Mouse (Mus musculus) midbrain, postnatal 0 days (tissue): ENCODE data around the gene Msrb3. TPM values are rescaled to one million over a fixed set of nuclear protein-coding genes. Genes with fewer than 3 reads are reported as not detected.
A peak's percentile ranks its signal among the peaks of the same experiment; 100 is the strongest.

Experiments used
- ATAC-seq: fragments of 200-750 bp; cut with Nextera tagmentation; 2 replicates; pipeline ENCODE4 v1.8.0; 2017; ENCODE audit warnings: moderate number of reproducible peaks, mild to moderate bottlenecking, moderate TSS enrichment, moderate library complexity; ENCODE audit not compliant: low FRiP score
- DNase-seq: peaks from one replicate; pipeline ENCODE4 v3.0.0-alpha.2; 2015; ENCODE audit warnings: low spot score
- H3K27ac ChIP-seq: fragments of 300-500 bp; sonication (generic); 2 replicates; pipeline ENCODE4 v1.5.1; 2014; ENCODE audit warnings: low read depth, mild to moderate bottlenecking, low read length, mixed read lengths
- H3K27me3 ChIP-seq: fragments of 300-500 bp; sonication (generic); 2 replicates; pipeline ENCODE4 v1.6.1; 2014; ENCODE audit warnings: low read length, control low read depth, mixed read lengths; ENCODE audit not compliant: insufficient read depth
- H3K36me3 ChIP-seq: fragments of 300-500 bp; sonication (generic); 2 replicates; pipeline ENCODE4 v1.6.1; 2014; ENCODE audit warnings: low read length, control low read depth, mixed read lengths; ENCODE audit not compliant: insufficient read depth
- H3K4me1 ChIP-seq: fragments of 300-500 bp; sonication (generic); 2 replicates; pipeline ENCODE4 v1.6.1; 2014; ENCODE audit warnings: mild to moderate bottlenecking, control low read depth, antibody characterized with exemption, low read length, mixed read lengths; ENCODE audit not compliant: insufficient read depth
- H3K4me2 ChIP-seq: fragments of 300-500 bp; sonication (generic); 2 replicates; pipeline ENCODE4 v1.6.1; 2014; ENCODE audit warnings: low read depth, mild to moderate bottlenecking, low read length, mixed read lengths; ENCODE audit not compliant: poor library complexity, severe bottlenecking
- H3K4me3 ChIP-seq: fragments of 300-500 bp; sonication (generic); 2 replicates; pipeline ENCODE4 v1.5.1; 2014; ENCODE audit warnings: low read depth, mild to moderate bottlenecking, low read length, moderate library complexity
- H3K9ac ChIP-seq: fragments of 300-500 bp; sonication (generic); replicated peaks from 2 replicates; pipeline ENCODE4 v1.6.1; 2014; ENCODE audit warnings: mild to moderate bottlenecking, low read length, moderate library complexity, mixed read lengths; ENCODE audit not compliant: poor library complexity, severe bottlenecking
- H3K9me3 ChIP-seq: fragments of 300-500 bp; sonication (generic); 2 replicates; pipeline ENCODE4 v1.6.1; 2016; ENCODE audit warnings: low read length, control low read depth
- CTCF ChIP-seq: IDR thresholded peaks from 2 replicates; pipeline ENCODE4 v1.5.1; 2016; ENCODE audit warnings: antibody characterized with exemption, mild to moderate bottlenecking
- WGBS: fragments of 180-500 bp; shearing (Covaris S2); extraction: QIAGEN DNeasy Blood & Tissue Kit; methylation state at CpG from one replicate; pipeline ENCODE4 v1.1.7; 2014; 5-methylcytosine and 5-hydroxymethylcytosine counted together
- polyA plus RNA-seq: library from polyadenylated mRNA; unstranded; fragments of >200 nt; fragmentation: Nextera tagmentation; extraction: Ambion mirVana; gene quantifications from 2 replicates; pipeline ENCODE4 v1.2.1, GENCODE M21; 2015
- total RNA-seq: library from RNA; depleted of rRNA; stranded (reverse); fragments of >200 nt; gene quantifications from 2 replicates; pipeline ENCODE4 v1.2.3, GENCODE M21; 2014

Msrb3 gene
- total and polyA plus RNA-seq, 2 experiments from 2014 or later, result 0.72 to 5.6 TPM

DNA sequence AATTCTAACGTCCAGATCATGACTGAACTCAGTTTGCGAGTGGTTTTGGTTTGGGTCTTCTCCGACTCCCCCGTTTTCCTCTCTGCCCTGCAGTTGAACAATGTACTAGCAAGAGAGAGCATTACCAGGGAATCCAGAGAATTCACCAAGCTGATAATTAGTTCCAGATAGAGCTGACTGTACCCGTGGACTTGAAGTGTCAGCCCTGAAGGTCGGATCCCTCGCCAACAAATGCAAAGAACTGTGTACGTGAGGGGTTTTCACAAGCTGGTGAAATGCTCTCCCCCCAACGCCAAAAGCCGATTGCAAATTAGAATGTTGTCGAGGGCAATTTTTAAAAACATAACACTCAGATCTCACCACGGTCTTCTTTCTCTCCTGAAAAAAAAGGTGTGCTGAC is 24.6 kb downstream of the Msrb3 start:
- H3K36me3 ChIP-seq, result no peaks in the 10 kb centered on the region
- no peak for TF ChIP-seq CTCF
- H3K4me1 ChIP-seq, result no peaks in the 10 kb centered on the region
- H3K9me3 ChIP-seq, result no peaks in the 10 kb centered on the region
- H3K9ac ChIP-seq, result no peak overlapping the region
- 80% methylated on average over 12 of the region's 12 CpGs for WGBS
- no peak overlapping the region for H3K4me3 ChIP-seq
- DNase-seq, result no peak
- no peak for ATAC-seq
- no peaks in the 10 kb centered on the region for H3K27me3 ChIP-seq
- no peak overlapping the region for H3K27ac ChIP-seq
- no peak overlapping the region for H3K4me2 ChIP-seq

DNA sequence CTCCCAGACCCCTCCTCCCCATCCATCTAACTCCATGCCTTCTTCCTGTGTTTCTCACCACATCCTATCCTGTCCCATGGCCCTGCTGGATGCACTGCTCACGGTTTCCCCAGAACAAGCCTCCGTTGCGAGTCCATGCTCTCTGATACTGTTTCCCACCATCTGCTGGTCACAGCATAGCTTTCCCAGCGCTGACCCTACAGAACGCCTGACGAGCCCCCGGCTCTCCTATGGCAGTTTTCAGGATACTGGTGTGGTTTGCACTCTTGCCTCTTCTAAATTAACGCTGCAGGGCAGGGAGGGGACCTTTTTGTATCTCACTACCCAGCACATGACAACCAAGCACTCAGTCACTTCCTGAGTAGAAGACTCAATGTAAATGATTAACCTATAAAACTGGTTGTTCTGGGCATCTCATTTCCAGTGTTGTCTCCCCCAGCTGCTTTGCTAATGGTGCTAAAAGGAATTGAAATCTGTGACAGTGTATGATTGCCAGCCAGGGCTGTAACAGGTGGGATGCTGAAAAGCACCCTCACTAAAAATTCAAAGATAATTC is 25.2 kb downstream of the Msrb3 start:
- no peak overlapping the region for H3K9ac ChIP-seq
- no peak overlapping the region for H3K4me2 ChIP-seq
- H3K27me3 ChIP-seq, result no peaks in the 10 kb centered on the region
- H3K4me3 ChIP-seq, result no peak overlapping the region
- H3K4me1 ChIP-seq, result no peaks in the 10 kb centered on the region
- TF ChIP-seq CTCF, result no peak
- ATAC-seq, result no peak
- no peak overlapping the region for H3K27ac ChIP-seq
- H3K36me3 ChIP-seq, result no peaks in the 10 kb centered on the region
- WGBS, result 87% methylated on average over 8 of the region's 8 CpGs
- DNase-seq, result no peak
- no peaks in the 10 kb centered on the region for H3K9me3 ChIP-seq

DNA sequence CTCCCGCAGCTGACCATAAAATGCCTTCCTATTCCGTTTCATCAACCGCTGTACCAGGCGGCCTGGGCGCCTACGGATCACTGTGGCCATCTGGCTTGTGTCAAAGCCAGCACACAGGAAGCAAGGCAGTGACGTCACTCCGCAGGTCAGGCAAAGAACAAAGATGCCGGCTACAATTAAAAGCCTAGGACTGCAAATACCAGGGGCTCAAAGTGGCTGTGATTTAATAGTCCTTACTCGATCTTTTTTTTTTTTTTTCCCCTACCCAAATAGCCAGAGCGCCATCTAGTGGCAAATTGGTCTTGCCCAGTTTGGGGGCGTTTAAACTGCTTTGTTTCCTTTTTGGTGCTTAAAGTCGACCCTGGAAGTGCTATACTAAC is 26.4 kb downstream of the Msrb3 start:
- no peaks in the 10 kb centered on the region for H3K36me3 ChIP-seq
- H3K9ac ChIP-seq, result no peak overlapping the region
- H3K9me3 ChIP-seq, result no peaks in the 10 kb centered on the region
- H3K4me1 ChIP-seq, result no peaks in the 10 kb centered on the region
- ATAC-seq, result no peak
- peak; percentile 69 for DNase-seq
- 22% methylated on average over 13 of the region's 13 CpGs for WGBS
- peak overlapping the region; percentile 25; the same call in 1 of the 2 replicates for H3K4me3 ChIP-seq
- peak overlapping the region; percentile 44 for H3K4me2 ChIP-seq
- no peak overlapping the region for H3K27ac ChIP-seq
- TF ChIP-seq CTCF, result peak; percentile 71
- H3K27me3 ChIP-seq, result no peaks in the 10 kb centered on the region

DNA sequence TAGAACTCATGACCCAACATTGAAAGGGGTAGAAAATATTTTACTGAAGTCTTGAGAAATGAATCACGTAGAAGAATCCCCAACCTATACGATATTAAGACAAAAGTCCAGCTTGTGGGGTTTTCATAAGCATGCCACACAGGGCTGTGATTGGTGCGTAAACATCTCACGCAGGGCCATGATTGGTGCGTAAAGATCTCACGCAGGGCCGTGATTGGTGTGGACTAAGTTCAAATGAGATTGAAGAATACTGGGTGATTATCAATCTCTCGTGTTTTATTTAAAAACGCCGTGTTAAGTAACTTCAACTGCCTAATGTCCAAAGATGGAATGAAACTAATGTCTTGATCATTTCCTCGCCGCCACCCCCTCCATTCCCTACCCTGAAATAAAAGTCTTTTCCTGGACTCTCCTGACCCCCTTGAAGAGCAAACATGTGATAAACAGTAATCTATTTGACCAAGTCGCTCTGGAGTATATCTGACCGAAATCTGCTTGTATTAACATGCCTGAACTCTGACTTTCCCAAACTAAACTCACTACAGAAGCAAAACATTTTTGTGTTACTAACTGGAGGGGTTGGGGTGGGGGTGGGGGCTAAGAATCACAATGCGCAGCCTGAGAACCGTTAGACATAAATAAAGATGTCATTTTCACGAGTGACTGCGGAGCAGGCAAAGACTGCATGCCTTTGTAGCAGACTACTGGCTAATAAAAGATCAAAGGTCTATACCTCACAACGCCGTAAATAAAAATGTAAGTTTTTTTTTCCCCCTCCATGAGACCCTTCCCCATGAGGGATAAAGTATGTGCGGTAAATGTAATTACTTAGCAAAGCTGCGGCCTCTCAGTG is 27.0 kb downstream of the Msrb3 start:
- 72% methylated on average over 22 of the region's 22 CpGs for WGBS

DNA sequence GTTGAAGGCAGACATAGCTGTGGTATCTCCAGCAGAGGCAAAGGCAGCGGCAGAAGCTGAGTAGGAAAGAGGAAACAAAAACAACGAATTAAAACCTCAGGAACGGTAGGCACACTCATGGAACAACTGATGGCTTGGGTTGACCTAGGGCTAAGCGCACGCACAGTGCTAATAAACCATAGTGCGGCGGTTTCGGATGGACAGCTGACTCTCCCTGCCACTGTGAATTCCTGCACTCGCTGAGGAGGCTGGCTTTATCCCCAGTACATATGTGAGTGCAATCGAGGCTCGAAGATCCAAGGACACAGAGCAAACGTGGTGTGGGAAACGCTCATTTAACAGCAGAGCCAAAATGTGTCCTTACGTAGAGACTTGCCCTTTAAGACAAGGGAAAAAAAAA is 27.8 kb downstream of the Msrb3 start:
- ATAC-seq (no peak), DNase-seq (no peak)
- no peak for TF ChIP-seq CTCF
- H3K4me3 ChIP-seq, result no peak overlapping the region
- H3K9me3 ChIP-seq, result no peaks in the 10 kb centered on the region
- H3K27me3 ChIP-seq, result no peaks in the 10 kb centered on the region
- H3K4me2 ChIP-seq, result no peak overlapping the region
- H3K27ac ChIP-seq, result no peak overlapping the region
- no peaks in the 10 kb centered on the region for H3K36me3 ChIP-seq
- H3K9ac ChIP-seq, result no peak overlapping the region
- WGBS, result 92% methylated on average over 14 of the region's 14 CpGs
- no peaks in the 10 kb centered on the region for H3K4me1 ChIP-seq

More for the DNA sequence above, 27.0 kb downstream of the Msrb3 start:
- no peak for TF ChIP-seq CTCF
- ATAC-seq (no peak), DNase-seq (no peak)
- Histone ChIP-seq H3K4me1 (no peaks in the 10 kb centered on the region), H3K4me2 (peak overlapping the region; percentile 44), H3K36me3 (no peaks in the 10 kb centered on the region), H3K9me3 (no peaks in the 10 kb centered on the region), H3K4me3 (peak overlapping the region; percentile 25; the same call in 1 of the 2 replicates), H3K27me3 (no peaks in the 10 kb centered on the region), H3K9ac (no peak overlapping the region), H3K27ac (no peak overlapping the region)

DNA sequence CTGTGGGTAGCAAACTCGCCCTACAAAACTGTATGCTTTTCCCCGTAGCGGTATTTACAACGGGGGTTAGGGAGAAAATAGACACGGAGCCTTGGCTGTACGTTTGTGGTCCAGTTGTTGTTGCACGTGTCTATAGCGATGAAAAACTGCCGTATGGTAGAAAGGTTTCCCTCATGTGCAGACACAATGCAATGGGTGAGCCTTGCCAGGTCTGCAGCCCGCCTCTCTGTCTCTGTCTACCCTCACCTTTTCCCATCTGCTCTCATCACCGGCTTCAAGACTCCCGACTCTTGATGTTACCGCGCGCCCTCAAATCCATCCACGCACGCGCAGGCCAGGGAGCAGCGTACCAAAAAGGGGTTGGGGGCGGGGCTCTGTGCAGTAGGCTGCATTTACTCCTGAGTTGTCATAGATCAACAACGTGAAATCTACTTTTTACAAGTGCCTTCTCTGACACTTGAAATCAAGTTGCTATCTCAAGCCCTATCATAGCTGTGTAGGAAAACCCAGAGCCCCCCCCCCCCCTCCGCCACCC is 29.6 kb downstream of the Msrb3 start:
- WGBS, result 90% methylated on average over 22 of the region's 22 CpGs
- no peaks in the 10 kb centered on the region for H3K36me3 ChIP-seq
- DNase-seq (no peak), ATAC-seq (no peak)
- H3K9ac ChIP-seq, result no peak overlapping the region
- H3K4me3 ChIP-seq, result no peak overlapping the region
- no peaks in the 10 kb centered on the region for H3K9me3 ChIP-seq
- no peaks in the 10 kb centered on the region for H3K4me1 ChIP-seq
- no peak for TF ChIP-seq CTCF
- H3K27ac ChIP-seq, result no peak overlapping the region
- no peaks in the 10 kb centered on the region for H3K27me3 ChIP-seq
- H3K4me2 ChIP-seq, result no peak overlapping the region
